Mouse (Mus musculus): ENCODE results near the gene 4921536K21Rik. TPM values are rescaled to one million over a fixed set of nuclear protein-coding genes. Genes with fewer than 3 reads are reported as not detected.

The 4921536K21Rik gene
- polyA plus RNA-seq, 1 experiment from 2014 or later: 0.72 TPM

DNA sequence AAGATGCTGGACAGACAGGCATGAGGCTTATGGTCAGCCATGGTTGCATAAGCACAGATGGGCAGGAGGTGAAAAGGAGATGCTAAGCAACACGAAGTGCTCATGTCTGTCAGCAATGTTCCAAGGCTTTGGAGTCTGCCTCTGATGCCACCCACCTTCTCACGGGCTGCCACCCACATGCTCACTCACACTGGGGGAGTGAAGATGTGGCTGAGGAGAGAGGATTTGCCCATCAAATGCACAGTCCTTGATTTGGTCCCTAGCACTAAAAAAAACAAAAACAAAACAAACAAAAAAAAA, 44.6 kb downstream of the 4921536K21Rik start:
- H3K4me2 ChIP-seq (replicated peaks): no peak overlapping the region
- no peak overlapping the region for H3K9ac ChIP-seq
- no peak overlapping the region for H3K4me3 ChIP-seq
- no peaks in the 10 kb centered on the region for H3K27me3 ChIP-seq
- no peaks in the 10 kb centered on the region for H3K36me3 ChIP-seq
- no peaks in the 10 kb centered on the region for H3K4me1 ChIP-seq
- H3K27ac ChIP-seq: no peak overlapping the region
- 76% methylated on average over 2 of the region's 2 CpGs for WGBS
- no peaks in the 10 kb centered on the region for H3K9me3 ChIP-seq (replicated peaks)
- no peak for ATAC-seq (ENCODE audit: low FRiP score)

- H3K36me3 ChIP-seq: no peaks in the 10 kb centered on the region
- H3K4me3 ChIP-seq: no peak overlapping the region
- no peak overlapping the region for H3K4me2 ChIP-seq (replicated peaks)
- H3K9me3 ChIP-seq (replicated peaks): no peaks in the 10 kb centered on the region
- no peaks in the 10 kb centered on the region for H3K27me3 ChIP-seq
- 81% methylated on average over 15 of the region's 15 CpGs for WGBS
- H3K27ac ChIP-seq: no peak overlapping the region
- no peaks in the 10 kb centered on the region for H3K4me1 ChIP-seq
- ATAC-seq (ENCODE audit: low FRiP score): no peak
- H3K9ac ChIP-seq: no peak overlapping the region
Observed at GRCm38 (mm10) chr11:3849469-3850314, 45.2 kb downstream of the 4921536K21Rik start.

DNA sequence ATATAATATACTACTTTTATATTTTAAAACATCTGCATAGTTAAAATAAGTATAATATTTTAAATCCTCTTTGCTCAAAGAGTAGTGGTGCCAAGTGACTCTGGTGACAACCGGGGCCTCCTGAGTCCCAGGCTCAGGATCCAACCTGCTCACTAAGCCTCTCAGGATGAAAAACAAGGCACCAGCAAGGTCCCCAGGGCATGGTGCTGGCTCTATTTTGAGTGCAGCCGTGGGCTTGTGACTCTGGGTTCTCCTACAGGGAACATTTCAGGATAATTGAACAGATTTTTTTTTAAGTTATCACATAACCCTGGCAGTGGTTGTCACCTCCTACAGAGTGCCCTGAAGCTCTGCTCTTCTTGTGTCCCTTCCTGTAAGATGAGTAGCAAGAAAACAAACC, 48.5 kb downstream of the 4921536K21Rik start:
- Histone ChIP-seq H3K27me3 (no peaks in the 10 kb centered on the region), H3K4me2 (replicated peaks) (no peak overlapping the region), H3K9me3 (replicated peaks) (no peaks in the 10 kb centered on the region), H3K4me1 (no peaks in the 10 kb centered on the region), H3K9ac (no peak overlapping the region), H3K27ac (no peak overlapping the region), H3K4me3 (no peak overlapping the region), H3K36me3 (no peaks in the 10 kb centered on the region)
- ATAC-seq (ENCODE audit: low FRiP score): no peak
- 69% methylated on average over 2 of the region's 2 CpGs for WGBS

GRCm38 (mm10) chr11:3843943-3844734, 50.8 kb downstream of the 4921536K21Rik start:
- Histone ChIP-seq H3K36me3 (no peaks in the 10 kb centered on the region), H3K4me3 (no peak overlapping the region), H3K27me3 (no peaks in the 10 kb centered on the region), H3K4me1 (no peaks in the 10 kb centered on the region), H3K27ac (no peak overlapping the region), H3K9ac (no peak overlapping the region), H3K9me3 (replicated peaks) (no peaks in the 10 kb centered on the region), H3K4me2 (replicated peaks) (no peak overlapping the region)
- WGBS: 84% methylated on average over 17 of the region's 17 CpGs
- ATAC-seq (ENCODE audit: low FRiP score): no peak

Other genes with a start within 250 kb of the 4921536K21Rik start
- 54.0 and 58.9 TPM in 2 replicates for gene Morc2a, start 245.9 kb downstream of the 4921536K21Rik start, polyA plus RNA-seq (2016; fragmentation: Nextera tagmentation; extraction: Ambion mirVana)
- gene Osbp2, start 31.2 kb downstream of the 4921536K21Rik start, polyA plus RNA-seq (2016; fragmentation: Nextera tagmentation; extraction: Ambion mirVana): 7.0 and 8.8 TPM in 2 replicates
- gene Dusp18, start 142 bp upstream of the 4921536K21Rik start, polyA plus RNA-seq (2016; fragmentation: Nextera tagmentation; extraction: Ambion mirVana): 27.7 and 29.1 TPM in 2 replicates
- 7.6 and 7.9 TPM in 2 replicates for gene Slc35e4, start 19.6 kb upstream of the 4921536K21Rik start, polyA plus RNA-seq (2016; fragmentation: Nextera tagmentation; extraction: Ambion mirVana)
- gene Tcn2, start 37.1 kb upstream of the 4921536K21Rik start, polyA plus RNA-seq (2016; fragmentation: Nextera tagmentation; extraction: Ambion mirVana): 34.1 and 35.3 TPM in 2 replicates
- 69.7 and 73.4 TPM in 2 replicates for gene Pes1, start 68.9 kb upstream of the 4921536K21Rik start, polyA plus RNA-seq (2016; fragmentation: Nextera tagmentation; extraction: Ambion mirVana)
- 0.20 and 0.30 TPM in 2 replicates for gene 4930556J24Rik, start 81.7 kb upstream of the 4921536K21Rik start, polyA plus RNA-seq (2016; fragmentation: Nextera tagmentation; extraction: Ambion mirVana)
- 3.1 and 3.3 TPM in 2 replicates for gene Gal3st1, start 88.5 kb upstream of the 4921536K21Rik start, polyA plus RNA-seq (2016; fragmentation: Nextera tagmentation; extraction: Ambion mirVana)
- not detected in 2 replicates for gene Sec14l4, start 136.4 kb upstream of the 4921536K21Rik start, polyA plus RNA-seq (2016; fragmentation: Nextera tagmentation; extraction: Ambion mirVana)
- gene Sec14l3, start 169.7 kb upstream of the 4921536K21Rik start, polyA plus RNA-seq (2016; fragmentation: Nextera tagmentation; extraction: Ambion mirVana): not detected in 2 replicates
- 5.4 and 5.6 TPM in 2 replicates for gene Mtfp1, start 200.3 kb upstream of the 4921536K21Rik start, polyA plus RNA-seq (2016; fragmentation: Nextera tagmentation; extraction: Ambion mirVana)
- 1.8 and 3.1 TPM in 2 replicates for gene Sec14l2, start 228.3 kb upstream of the 4921536K21Rik start, polyA plus RNA-seq (2016; fragmentation: Nextera tagmentation; extraction: Ambion mirVana)
- 42.7 and 44.5 TPM in 2 replicates for gene Rnf215, start 240.1 kb upstream of the 4921536K21Rik start, polyA plus RNA-seq (2016; fragmentation: Nextera tagmentation; extraction: Ambion mirVana)